Mouse (Mus musculus) CD8-positive naive resting alpha-beta T cell, adult 2 months (primary cell): ENCODE data around the gene Ablim1.
"Not testable (repeated sequence)": the region's sequence is repeated elsewhere in the genome, so short reads cannot be mapped to it uniquely, and the experiment has no call there.

Experiments
- DNase-seq, 2 experiments: peaks; one replicate each; pipeline ENCODE4 v3.0.0; 2022; ENCODE audit warnings: low read depth in 2 of 2, low spot score in 2 of 2

Gene Ablim1

DNA sequence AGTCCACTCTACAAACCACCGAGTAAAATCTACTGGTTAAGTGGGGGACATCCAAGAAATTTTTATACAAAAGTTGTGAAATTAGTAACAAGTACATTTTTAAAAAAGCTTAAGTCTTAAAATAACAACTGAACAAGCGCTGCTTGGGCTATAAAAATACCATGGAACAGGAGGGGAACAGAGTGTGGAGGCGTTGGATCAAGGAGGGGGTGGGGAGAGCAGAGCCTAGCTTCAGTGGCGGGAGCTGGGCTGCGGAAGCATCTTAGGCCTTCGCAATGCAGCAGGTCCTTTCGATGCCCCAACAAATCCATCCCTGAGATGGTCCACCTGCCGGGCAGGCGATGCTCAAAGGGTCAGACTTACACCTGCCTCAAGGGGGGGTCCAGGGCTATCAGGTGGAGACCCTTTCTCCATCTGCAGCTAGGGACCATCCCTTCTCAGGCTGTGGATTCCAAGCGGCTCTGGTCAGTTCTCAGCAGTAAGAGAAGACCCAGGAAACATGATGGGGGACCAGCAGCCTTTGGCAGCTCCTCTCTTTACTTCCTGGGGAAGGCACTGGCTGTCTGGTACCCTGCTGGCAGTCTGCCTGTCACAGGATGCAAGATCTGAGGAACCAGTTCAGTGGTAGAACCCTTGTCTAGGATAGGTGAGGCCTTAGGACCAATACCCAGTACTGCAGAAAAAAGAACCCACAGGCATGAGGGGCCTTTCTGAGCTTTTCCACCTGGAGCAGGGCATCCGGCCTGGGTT, 152.6 kb downstream of the Ablim1 start:
- no peak for DNase-seq

DNA sequence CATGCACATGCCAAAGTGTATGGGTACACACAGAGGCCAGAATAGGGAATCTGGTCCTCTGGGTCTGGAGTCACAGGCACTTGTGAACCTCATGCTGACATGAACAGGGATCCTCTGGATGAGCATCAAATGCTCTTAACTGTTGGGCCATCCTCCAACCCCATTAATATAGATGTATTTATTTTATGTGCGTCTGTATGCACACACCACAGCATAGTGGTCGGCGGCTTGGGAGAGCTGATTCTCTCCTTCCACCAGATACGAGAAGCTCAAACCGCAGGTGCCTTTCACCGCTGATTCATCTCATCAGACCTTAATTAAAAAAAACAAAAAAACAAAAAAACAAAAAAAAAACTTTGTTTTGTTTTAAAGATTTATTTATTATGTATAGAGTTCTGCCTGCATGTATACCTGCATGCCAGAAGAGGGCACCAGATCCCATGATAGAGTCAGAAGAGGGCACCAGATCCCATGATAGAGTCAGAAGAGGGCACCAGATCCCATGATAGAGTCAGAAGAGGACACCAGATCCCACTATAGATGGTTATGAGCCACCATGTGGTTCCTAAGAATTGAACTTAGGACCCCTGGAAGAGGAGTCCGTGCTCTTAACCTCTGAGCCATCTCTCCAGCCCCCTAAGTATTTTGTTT, 153.6 kb downstream of the Ablim1 start:
- DNase-seq = peak; percentile 23 to 45

DNA sequence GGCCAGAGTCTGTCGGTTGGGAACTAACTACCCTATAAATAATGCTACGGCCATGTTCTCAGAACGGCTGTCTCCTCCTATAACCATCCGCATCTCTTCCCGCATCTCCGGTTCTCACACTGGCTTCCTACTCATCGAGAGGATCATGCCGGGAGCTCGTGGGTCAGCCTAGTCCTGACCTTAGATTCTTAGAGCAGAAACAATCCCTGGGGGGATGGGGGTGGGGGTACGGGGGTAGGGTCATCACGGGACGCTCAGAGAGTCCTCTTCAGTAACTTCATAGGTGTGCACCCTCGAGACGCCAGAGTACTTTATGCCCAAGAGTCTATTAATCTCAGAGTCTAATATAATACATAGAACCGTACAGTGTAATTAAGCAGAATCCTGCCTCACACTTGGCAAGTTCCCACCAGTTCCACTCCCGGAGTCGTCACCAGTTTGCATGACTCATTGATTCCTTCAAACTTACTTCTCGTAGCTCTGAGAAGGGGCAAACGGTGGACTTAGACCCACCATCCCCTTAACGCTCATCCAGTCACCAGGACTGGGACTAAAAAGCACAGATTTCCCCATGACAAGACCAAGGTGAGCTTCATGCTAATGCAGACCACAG, 156.9 kb downstream of the Ablim1 start:
- DNase-seq = no peak

DNA sequence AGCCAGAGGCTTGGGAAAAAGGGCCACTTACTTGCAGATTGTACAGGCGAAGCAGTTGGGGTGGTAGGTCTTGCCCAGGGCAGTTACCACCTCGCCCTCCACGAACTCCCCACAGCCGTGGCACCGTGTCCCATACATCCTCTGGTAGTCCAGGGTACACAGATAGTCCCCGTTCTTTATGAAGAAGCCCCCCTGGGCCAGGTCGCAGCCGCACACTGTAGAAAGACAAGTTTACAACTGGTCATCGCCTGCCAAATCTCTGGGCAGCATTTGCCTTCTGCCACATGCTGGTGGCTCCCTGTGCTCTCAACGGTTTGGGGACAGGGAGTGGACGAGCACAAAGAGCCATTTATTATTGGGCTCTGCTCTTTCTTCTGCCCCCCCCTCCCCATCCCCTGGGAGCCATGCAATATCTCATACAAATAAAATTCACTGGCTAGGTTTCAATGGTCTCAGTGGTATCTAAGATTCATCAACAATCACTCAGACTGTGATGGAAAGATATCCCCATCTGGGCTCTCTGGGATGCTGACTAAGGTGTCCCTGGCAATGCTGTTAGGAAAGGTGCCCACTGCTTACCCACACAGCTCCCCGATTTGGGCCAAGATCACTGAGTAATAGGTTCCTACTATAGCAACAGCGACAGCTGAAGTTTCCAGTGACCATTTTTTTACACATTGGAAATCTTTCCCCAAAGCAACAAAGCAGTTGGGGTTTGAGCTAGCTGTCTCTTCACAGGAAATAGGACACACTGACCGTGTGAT, 159.4 kb downstream of the Ablim1 start:
- DNase-seq = no peak

DNA sequence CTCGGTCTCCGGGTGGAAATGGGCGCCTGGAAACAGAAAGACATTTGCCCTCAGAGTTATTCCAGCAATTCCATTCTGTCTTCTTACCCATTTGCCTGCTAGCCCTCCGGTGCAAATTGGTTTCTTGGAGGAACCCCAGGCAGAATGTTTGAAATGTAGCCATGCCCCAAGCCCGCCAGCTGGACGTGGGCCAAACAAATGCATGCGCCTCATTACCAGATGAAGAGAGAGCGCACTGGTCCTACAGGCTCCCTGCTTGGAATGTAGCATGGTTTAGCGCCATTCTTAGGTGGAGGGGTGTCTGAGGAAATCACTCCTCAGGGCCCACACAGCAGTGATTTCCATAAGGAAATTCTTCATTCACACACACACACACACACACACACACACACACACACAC, 162.4 kb downstream of the Ablim1 start:
- DNase-seq = no peak

DNA sequence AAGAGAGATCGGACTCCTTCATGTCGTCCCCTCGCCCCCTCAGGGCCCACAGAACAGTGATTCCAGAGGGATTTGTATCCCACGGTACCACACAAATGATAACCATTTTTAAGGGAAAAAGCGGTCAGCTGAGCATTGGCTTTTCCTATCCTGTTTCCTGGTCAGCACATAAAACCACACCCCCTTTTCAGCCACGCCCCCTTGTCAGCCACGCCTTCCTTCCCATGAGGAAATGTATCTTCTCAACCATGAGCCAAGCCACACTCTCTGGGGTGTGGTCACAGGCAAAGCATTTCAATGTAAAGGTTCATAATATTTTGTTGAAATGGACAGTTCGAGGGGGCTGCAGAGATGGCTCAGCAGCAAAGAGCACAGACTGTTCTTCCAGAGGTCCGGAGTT, 163.2 kb downstream of the Ablim1 start:
- no peak for DNase-seq

DNA sequence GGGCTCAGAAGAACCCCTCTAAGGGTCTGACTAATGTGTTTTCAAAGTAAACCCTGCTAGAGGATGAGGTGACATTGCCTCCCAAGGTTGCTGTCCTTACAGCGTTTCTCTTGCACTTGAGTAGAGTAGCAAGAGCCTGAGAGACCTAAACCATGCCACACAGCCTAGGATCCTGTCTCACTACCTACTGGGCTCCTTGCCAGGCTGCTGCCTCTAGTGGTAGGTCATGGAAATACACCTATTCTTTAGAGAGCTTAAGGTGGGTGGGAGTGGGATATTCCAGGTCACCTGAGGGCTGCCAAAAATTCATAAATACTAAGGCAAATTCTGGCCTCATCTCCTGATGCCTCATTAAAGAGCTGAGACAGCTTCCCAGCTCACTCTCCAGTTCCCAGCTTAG, 164.4 kb downstream of the Ablim1 start:
- peak; percentile 29 to 61 for DNase-seq

DNA sequence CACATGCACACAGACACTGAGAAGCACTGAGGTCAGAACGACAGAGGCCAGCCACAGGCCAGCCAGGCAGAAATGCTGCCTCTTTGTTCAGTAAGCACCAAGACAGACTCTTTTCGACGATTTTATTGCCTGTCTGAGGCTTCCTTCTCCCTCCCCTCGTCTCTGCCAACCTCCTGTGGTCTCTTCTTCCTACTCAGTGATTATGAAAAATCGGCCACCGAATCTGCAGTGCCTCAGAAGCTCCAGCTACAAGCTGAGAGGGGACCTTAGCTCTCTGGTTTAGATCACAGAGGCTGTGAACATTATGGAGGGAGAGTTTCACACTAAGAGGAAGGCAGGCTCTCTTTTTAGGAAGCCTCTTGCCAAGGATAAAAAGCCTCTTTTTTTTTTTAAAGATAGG, 167.0 kb downstream of the Ablim1 start:
- no peak for DNase-seq

DNA sequence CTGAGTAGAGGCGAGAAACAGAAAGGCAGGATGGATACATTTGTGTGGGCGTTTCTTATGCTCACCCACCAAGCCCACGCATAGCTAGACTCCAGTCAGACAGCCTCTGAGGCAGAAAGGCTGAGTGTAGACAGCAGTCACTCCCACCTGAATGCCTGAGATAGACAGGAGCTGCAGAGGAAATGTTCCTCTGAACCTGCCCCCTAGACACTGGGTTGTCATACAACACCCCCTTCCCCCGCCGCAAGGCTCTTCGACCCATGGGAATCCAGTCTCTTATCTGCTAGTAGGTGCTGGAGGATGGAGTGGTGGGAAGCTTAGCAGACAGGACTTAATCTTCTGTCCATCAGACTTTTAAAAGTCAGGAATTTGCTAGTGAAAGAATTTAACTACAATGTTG, 167.8 kb downstream of the Ablim1 start:
- no peak for DNase-seq

DNA sequence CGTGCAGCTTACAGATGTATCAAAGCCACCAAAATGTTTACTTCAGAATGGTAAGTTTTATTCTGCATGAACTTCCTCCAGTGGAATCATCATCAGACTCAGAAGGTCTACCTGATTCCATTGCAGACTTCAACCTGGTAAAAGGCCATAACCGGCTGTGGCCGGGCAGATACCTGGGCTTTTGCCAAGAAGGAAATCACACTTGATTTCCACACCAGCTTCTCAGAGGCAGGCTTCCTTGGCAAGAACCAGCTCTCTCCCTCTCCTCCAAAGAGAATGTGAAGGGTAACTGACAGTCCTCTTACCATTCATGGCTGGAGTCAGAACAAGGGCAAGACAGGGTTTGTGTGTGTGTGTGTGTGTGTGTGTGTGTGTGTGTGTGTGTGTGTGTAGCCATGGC, 171.1 kb downstream of the Ablim1 start:
- DNase-seq = no peak

DNA sequence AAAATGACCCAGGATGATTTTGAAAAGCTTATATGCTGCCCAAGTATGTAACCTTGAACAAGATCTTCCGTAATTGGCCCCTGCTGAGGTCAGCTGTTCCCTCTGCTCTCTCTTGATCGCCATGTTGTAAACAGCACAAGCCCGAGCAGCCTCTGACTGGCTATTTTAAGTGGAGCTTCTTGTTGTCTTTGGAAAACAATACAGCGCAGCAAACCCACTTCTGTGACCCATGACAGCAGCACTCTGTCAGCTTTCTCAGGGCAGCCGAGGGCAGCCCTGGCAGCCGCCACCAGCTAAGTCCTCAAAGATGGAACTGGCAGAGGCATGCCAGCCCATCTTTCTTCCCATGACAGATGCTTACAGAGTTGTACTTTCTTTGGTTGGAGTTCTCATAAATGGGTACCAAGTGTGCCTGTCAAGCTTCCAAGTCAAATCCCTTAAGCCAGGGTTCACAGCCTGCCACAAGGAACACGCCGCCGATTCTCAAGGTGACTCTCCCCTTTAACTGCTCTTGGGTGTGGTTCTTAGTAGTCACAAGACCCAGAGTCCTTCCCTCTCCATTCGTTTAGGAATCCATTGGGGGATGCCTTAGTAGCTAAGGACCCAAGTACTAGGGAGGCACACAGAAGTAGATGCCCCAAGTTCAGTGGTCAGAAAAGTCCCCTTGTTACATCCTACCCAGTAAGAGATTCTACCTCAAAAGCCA, 172.8 kb downstream of the Ablim1 start:
- DNase-seq = no peak

DNA sequence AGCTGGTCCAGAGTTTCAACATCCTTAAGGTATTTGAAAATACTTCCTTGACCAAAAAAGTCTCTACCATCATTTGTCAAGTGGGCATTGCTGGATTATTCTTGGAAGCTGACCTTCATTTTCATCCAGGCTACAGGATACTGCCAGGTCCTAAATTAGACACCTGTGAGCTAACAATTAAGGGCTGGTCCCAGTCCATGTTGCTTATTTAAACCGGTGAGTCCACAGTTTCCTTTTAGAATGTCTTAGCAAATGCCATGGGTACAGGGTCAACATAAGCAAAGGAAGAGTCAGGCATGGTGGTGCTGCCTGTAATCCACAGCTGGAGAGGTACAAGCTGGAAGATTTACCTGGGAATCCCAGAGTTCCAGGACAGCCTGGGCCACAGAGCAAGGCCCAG, 173.8 kb downstream of the Ablim1 start:
- DNase-seq = no peak

DNA sequence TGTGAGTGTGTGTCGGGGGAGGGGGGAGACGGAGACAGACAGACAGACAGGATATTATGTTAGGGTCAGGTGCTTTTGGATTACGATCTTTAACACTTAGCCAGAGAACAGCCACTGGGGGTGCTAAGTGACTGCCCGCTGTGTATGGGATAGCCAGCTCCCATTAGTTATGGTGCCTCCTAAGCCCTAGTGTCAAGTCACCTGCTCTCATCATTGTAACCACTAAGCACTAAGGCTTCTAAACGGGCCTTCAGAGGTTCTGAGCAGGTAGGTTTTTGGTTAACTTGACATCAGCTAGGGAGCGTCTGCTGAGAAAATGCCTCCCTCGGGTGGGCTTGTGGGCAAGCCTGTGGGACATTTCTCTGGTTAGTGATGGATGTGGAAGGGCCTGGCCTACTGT, 174.6 kb downstream of the Ablim1 start:
- no peak for DNase-seq

DNA sequence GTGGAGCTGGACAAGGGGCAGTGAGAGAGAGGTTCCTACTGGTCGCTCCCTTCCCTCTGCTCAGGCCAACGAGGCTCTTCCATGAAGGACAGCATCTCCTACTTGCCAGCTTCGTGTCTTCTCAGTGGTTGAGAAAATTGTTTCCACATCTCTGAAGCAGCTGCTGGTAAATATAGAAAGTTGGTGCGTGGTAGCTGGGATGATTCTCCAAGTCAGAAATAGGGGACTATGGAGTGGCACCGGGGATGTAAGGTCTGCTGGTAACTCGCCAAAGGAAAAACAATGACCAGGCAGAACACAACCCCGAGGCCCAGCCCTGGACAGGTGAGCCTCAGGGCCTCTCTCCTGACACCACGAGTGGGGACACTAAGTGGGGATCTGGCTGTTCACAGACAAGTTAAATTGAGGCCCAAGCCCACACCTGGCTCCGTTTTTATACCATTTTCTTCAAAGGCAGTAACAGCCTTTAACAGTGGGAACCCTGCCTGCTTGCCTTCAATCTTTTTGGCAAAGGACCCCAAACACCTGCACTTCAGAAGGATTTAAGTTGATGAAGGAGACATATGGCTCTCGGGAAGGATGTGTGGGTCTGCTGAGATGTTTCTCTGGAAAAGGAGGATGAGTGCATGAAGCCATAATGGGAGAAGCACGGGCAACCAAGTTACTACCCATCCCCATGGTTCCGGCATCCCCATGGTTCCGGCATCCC, 175.7 kb downstream of the Ablim1 start:
- no peak for DNase-seq

DNA sequence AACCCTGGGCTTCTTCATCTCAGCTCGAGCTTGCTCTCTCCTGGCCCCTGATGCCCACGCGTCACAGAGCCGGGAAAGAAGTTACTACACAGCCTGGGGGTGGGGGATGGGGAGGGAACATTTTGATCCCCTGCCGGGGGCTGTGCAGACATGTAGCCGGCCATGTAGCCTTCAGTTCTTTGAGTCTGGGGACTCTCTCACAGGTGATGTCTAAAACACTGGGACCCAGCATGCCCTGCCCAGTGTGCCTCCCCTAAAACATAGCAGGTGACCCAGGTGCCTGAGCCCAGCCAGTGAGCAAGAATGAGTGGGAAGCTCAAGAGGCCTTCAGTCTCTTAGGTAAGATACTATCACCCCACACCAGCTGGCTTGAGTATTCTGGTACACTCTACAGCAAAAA, 176.2 kb downstream of the Ablim1 start:
- no peak for DNase-seq

DNA sequence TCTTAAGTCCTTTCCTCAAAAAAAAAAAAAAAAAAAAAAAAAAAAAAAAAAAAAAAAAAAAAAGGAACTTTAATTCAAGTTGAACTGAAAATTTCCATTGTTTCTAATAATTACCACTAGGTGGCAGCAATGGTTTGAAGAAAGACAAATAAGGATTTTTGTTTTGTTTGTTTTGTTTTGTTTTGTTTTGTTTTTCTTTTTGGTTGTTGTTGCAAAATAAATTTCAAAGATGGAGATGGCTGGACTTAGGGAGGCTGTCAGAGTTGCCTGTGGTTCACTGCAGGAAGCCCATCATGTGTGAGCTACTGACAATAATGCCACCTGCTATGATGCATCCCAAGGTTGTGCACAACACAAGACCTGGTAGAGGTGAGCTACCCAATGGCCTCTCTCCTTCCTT, 176.7 kb downstream of the Ablim1 start:
- DNase-seq = no peak

DNA sequence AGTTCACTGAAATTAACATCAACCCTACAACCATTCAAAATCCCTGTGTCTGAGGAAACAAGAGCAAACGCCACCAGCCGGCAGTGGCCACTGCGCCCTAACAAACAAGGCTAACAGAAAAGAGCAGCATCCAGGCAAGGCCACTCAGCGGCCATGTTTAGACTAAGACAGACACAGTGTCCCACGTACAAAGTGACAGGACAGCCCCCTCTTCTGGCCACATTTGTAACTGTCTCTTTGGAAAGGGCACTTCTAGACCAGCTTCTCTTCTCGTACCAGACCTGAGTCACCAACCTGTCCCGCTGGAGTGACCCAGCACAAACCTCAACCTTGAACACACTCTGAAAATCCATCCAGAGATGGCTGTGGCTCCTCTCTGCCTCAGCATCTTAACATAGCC, 178.5 kb downstream of the Ablim1 start:
- DNase-seq = peak; percentile 77 to 86

DNA sequence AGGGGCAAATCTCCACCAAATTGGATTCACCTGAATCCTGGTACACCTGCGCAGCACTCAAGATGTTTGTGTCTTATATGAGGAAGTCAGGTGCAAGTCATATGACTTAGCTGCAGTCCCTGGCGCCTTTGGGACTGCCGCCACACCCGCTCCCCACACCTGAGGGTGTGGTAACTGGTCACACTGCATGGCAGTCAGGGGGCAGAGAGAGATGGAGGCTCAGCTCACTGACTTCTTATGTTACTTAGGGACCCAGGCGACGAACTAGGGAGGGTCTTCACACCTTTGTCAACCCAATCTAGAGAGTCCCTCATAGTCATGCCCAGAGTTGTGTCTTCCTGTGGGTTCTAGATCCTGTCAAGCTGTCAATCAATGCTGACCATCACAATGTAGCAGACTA, 179.1 kb downstream of the Ablim1 start:
- not testable (repeated sequence) for DNase-seq

DNA sequence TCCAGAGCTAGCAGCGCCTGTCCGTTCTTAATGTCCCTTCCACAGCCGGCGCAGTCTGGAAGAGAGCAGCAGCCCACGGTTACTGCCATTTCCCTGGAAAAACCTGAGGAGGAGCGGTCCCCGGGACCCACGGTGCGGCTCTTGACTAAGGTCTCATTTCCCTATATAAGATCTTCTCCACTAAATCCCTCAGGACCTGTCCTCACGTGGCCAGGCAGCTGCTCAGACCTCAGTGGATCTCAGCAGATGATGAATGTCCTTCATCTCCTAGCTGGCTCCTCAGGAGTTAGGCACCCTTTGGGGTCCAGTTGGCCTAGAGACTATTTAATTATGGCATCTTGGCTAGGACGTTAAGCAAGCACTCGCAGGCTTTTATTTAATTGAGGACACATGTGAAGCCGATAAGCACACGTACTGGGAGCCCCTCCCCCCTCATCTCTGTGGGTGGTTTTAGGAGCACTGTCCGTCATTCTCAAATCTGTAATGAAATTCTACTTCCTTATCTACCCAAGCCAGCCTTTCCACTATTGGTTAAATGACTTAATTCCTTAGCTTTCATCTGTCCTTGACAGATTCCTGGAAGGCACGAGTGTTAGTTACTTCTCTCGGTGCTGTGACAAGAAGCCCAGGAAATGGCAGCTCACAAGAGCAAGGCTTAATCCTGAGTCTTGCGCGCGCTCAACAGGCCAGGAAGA, 179.9 kb downstream of the Ablim1 start:
- DNase-seq = no peak

DNA sequence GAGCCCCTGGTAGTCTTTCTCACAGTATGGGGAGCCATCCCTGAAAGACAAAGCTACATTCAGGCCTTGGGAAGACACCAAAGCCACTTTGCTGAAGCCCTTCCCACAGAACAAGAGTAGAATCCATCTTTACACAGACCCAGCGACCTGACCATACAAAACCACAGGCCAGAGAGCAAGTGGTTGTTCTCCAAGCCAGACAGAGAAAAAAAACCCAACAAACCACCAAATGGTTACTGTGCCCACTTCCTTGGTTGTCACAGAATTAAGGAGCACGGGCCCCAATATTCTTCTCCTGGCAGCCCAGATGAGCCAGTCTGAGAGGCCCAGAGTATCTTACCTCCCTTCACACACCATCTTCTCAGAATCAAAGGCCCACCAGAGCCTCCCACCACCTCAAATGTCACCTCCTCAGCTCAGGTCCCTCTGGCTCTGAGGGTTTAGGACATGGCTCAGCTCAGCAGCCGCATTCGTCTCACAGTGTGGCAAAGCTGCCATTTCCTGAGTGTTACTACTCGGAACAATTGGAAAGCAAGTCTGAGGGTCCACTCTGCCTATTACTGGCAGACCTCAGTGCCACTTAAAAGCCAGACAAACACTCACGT, 181.7 kb downstream of the Ablim1 start:
- DNase-seq = no peak
